Mouse (Mus musculus): ENCODE data around the gene Ankrd34b. TPM values are rescaled to one million over a fixed set of nuclear protein-coding genes. Genes with fewer than 3 reads are reported as not detected.

Ankrd34b gene
- 2.5 and 4.6 TPM in 2 replicates for polyA plus RNA-seq (2014; fragmentation: Nextera tagmentation; extraction: Ambion mirVana)

DNA sequence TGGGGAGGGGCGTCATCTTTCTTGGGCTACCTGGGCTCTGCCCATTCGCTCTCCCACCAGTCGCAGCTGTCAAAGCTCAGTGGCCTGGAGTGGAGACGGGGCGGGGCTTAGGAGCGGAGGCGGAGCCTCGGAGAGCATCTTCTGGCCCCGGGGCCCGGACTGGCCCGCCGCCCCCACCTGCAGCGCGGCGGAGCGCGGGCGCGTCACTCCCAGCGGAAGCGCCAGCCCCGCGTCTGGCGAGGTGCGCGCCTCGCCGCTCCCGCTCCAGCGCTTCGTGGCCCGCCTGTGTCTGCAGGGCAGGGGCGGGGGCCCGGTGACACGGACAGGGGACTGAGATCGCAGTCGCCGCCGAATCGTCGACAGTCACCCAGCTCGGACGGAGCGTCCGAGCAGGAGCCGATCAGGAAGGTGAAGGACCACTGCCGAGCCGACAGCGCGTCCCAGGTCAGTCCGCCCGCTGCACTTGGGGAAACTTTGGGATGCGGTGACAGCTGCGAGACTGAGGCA lies at the start of gene Ankrd34b:
Gene Ankrd34b (plus strand): TSS at position 139 of the 507 bp plus-strand sequence.
- peaks cover 18% of the 10 kb centered on the region for H3K27me3 ChIP-seq (ENCODE audit: control insufficient read depth, insufficient read depth, low read length)
- no peaks in the 10 kb centered on the region for H3K4me1 ChIP-seq (ENCODE audit: control insufficient read depth, insufficient read depth, low read length)
- H3K9me3 ChIP-seq (ENCODE audit: control insufficient read depth, low read length): no peaks in the 10 kb centered on the region
- peak; percentile 91 for ATAC-seq (ENCODE audit: low read depth)
- no peak within 1 kb of the TSS for H3K27ac ChIP-seq (ENCODE audit: low read depth, low read length)
- no peaks in the 10 kb centered on the region for H3K36me3 ChIP-seq (ENCODE audit: control insufficient read depth, insufficient read depth, low read length)
- peak within 1 kb of the TSS; percentile 74 for H3K4me3 ChIP-seq (ENCODE audit: low read depth, low read length)
- WGBS: under 1% methylated on average over 50 of the region's 54 CpGs
- peak within 1 kb of the TSS; percentile 62 for H3K9ac ChIP-seq (replicated peaks; ENCODE audit: low read depth, low read length)
- H3K4me2 ChIP-seq (ENCODE audit: low read depth, low read length): peak within 1 kb of the TSS; percentile 94

DNA sequence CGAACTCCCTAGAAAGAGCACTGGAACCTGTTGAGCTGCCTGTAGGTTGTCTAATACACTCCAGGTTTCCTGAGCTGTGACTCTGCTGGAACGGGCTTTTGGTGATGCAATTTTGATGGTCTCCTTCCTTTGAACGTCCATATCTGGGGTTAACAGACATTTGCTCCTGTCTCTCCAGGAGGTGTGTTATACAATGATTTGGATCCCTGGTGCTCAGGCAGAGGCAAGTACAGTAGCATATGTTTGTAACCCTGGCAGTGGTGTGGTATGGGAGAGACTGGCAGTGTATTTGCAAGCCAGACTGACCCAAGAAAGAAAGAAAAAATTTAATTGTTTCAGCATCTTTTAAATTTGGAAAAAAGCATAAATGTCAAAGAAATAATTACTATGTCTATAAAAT lies 38.3 kb upstream of the Ankrd34b start:
- no peaks in the 10 kb centered on the region for H3K4me1 ChIP-seq (ENCODE audit: control insufficient read depth, insufficient read depth, low read length)
- no peak for ATAC-seq (ENCODE audit: low read depth)
- no peaks in the 10 kb centered on the region for H3K9me3 ChIP-seq (ENCODE audit: control insufficient read depth, low read length)
- H3K36me3 ChIP-seq (ENCODE audit: control insufficient read depth, insufficient read depth, low read length): no peaks in the 10 kb centered on the region
- no peak overlapping the region for H3K4me3 ChIP-seq (ENCODE audit: low read depth, low read length)
- 87% methylated on average over 3 of the region's 3 CpGs for WGBS
- H3K27me3 ChIP-seq (ENCODE audit: control insufficient read depth, insufficient read depth, low read length): no peaks in the 10 kb centered on the region
- no peak overlapping the region for H3K4me2 ChIP-seq (ENCODE audit: low read depth, low read length)
- H3K27ac ChIP-seq (ENCODE audit: low read depth, low read length): no peak overlapping the region
- no peak overlapping the region for H3K9ac ChIP-seq (replicated peaks; ENCODE audit: low read depth, low read length)

DNA sequence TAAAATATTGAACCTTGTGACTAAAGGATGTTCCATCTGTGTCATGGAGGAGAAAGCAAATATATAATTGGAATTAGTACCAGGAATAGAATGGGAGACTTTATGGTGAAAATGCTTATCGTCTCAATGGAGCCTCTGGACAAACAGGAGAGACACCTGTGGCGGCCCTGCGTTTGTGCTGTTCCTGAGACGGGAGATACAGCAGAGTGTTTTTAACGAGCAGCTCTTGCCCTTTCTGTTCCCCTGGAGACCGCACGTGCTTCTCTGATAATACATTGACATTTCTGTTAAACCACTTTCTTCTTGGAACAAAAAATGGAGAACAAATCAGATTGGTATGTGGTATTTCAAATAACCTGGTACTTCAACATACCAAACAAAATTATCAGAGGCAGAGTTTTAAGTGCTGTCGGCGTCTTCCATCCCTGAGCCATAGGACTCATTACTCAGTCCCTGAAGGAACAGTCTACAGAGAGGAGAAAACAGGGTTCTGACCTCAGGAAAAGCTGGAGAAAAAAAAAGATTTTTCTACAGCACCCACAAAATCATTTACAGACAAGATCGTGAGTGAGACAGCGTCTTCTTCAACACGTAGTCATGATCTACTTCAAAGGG lies 32.5 kb upstream of the Ankrd34b start:
- Histone ChIP-seq H3K27me3 (ENCODE audit: control insufficient read depth, insufficient read depth, low read length) (no peaks in the 10 kb centered on the region), H3K4me2 (ENCODE audit: low read depth, low read length) (no peak overlapping the region), H3K36me3 (ENCODE audit: control insufficient read depth, insufficient read depth, low read length) (no peaks in the 10 kb centered on the region), H3K9ac (replicated peaks; ENCODE audit: low read depth, low read length) (no peak overlapping the region), H3K4me3 (ENCODE audit: low read depth, low read length) (no peak overlapping the region), H3K27ac (ENCODE audit: low read depth, low read length) (no peak overlapping the region), H3K9me3 (ENCODE audit: control insufficient read depth, low read length) (no peaks in the 10 kb centered on the region), H3K4me1 (ENCODE audit: control insufficient read depth, insufficient read depth, low read length) (no peaks in the 10 kb centered on the region)
- 89% methylated on average over 12 of the region's 12 CpGs for WGBS
- no peak for ATAC-seq (ENCODE audit: low read depth)

DNA sequence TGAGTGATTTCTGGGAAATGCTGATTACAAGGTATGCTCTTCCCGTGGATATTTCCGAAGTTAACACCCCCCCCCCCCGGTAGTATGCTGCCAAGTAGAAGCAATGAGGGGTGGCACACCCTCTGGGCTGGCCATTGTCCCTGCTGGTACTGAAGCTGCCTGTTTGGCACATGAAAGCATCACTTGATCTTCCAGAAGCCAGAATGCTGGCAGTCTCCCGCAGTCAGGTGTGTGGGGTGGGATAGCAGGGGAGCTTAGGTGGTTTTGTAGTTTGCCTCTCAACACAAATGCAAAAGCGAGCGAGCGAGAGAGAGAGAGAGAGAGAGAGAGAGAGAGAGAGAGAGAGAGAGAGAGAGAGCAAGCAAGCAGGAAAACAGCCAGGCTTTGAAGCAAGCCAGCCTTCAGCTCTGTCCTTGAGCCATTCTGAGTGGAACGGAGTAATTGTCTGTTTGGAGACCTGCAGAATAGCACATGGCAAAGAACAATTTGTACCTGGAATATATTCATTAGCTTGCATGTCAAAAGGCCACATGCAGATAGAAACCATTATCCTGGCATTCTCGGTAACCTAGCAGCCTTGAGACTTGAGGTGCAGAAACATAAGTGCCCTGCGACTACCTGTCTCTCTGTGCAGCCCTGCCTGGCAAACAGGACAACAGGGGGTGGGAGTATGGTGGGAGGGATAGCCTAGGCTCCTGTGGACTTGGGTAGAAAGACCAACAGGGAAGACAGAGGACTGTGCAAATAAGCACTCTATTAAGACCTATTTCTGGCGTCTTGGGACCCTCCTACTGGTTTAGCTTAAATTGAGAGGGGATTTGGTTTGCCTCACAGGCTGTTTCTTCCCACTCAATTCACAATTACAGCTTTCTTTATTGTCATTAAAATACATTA lies 27.0 kb upstream of the Ankrd34b start:
- 70% methylated on average over 11 of the region's 11 CpGs for WGBS
- Histone ChIP-seq H3K9ac (replicated peaks; ENCODE audit: low read depth, low read length) (no peak overlapping the region), H3K9me3 (ENCODE audit: control insufficient read depth, low read length) (no peaks in the 10 kb centered on the region), H3K4me3 (ENCODE audit: low read depth, low read length) (no peak overlapping the region), H3K27ac (ENCODE audit: low read depth, low read length) (no peak overlapping the region), H3K4me2 (ENCODE audit: low read depth, low read length) (no peak overlapping the region), H3K36me3 (ENCODE audit: control insufficient read depth, insufficient read depth, low read length) (no peaks in the 10 kb centered on the region), H3K27me3 (ENCODE audit: control insufficient read depth, insufficient read depth, low read length) (no peaks in the 10 kb centered on the region), H3K4me1 (ENCODE audit: control insufficient read depth, insufficient read depth, low read length) (no peaks in the 10 kb centered on the region)
- ATAC-seq (ENCODE audit: low read depth): peak; percentile 49; the same call in 1 of the 2 replicates

DNA sequence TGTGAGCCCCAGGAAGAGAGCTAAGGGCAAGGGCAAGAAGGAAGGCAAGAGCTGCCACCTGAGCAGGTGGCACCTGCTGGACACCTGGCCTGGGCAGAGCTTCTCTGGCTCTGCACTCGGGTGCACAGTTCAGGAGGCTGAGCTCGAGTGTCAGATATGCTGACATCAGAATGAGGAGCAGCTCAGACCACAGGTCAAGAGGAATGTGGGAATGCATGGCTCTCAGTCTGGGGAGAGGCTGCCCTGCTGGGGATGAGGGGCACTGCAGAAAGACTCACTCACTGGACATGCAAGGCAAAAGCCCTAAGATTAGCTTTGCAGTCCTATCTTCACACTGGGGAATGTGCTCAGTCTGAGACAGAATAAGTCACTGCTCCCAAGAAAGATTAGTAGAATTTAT lies 23.6 kb upstream of the Ankrd34b start:
- Histone ChIP-seq H3K27ac (ENCODE audit: low read depth, low read length) (no peak overlapping the region), H3K9ac (replicated peaks; ENCODE audit: low read depth, low read length) (no peak overlapping the region), H3K9me3 (ENCODE audit: control insufficient read depth, low read length) (no peaks in the 10 kb centered on the region), H3K4me2 (ENCODE audit: low read depth, low read length) (no peak overlapping the region), H3K4me3 (ENCODE audit: low read depth, low read length) (no peak overlapping the region), H3K4me1 (ENCODE audit: control insufficient read depth, insufficient read depth, low read length) (no peaks in the 10 kb centered on the region), H3K36me3 (ENCODE audit: control insufficient read depth, insufficient read depth, low read length) (no peaks in the 10 kb centered on the region), H3K27me3 (ENCODE audit: control insufficient read depth, insufficient read depth, low read length) (no peaks in the 10 kb centered on the region)
- no peak for ATAC-seq (ENCODE audit: low read depth)
- 76% methylated on average over 2 of the region's 2 CpGs for WGBS

DNA sequence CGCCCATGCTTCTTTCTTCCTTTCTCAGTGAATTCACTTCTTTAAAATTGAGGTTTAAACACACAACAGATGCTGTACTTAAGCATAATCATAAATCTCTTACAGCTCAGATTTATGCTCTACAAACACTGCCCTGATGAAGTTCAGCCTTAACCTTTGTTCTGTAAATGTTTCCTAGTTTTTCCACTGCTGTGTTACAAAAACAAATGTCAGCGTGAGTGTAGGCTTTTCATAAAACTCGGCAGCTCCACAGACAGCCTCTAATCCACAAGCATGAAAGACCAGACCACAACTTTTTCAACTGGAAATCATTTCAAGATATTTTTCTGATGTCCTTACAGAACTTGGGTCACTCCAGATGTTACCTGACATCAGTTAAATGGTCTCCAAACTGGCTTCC lies 22.2 kb upstream of the Ankrd34b start:
- H3K4me2 ChIP-seq (ENCODE audit: low read depth, low read length): no peak overlapping the region
- no peaks in the 10 kb centered on the region for H3K9me3 ChIP-seq (ENCODE audit: control insufficient read depth, low read length)
- H3K4me1 ChIP-seq (ENCODE audit: control insufficient read depth, insufficient read depth, low read length): no peaks in the 10 kb centered on the region
- H3K4me3 ChIP-seq (ENCODE audit: low read depth, low read length): no peak overlapping the region
- H3K36me3 ChIP-seq (ENCODE audit: control insufficient read depth, insufficient read depth, low read length): no peaks in the 10 kb centered on the region
- no peaks in the 10 kb centered on the region for H3K27me3 ChIP-seq (ENCODE audit: control insufficient read depth, insufficient read depth, low read length)
- no peak for ATAC-seq (ENCODE audit: low read depth)
- no peak overlapping the region for H3K27ac ChIP-seq (ENCODE audit: low read depth, low read length)
- 83% methylated on average over 3 of the region's 3 CpGs for whole genome bisulfite sequencing
- H3K9ac ChIP-seq (replicated peaks; ENCODE audit: low read depth, low read length): no peak overlapping the region

DNA sequence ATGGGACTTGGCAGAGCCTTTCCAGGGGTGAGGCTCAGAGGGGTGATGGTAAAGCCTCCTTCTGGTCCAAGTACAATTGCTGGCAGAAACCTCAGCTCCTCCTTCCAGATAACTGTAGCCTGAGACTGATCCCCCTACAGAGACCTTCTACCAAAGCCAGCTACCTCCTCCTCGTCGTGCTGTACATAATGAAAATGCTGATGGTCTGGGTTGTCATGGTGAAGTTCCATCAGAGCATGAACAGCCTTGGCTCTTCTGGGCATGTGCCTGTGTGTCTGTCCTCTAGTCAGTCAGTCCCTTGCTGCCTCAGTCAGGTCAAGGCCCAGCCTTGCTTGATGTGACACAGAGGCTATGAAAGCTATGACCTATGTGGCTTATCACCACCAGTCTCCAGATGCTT lies 15.2 kb upstream of the Ankrd34b start:
- Histone ChIP-seq H3K36me3 (ENCODE audit: control insufficient read depth, insufficient read depth, low read length) (no peaks in the 10 kb centered on the region), H3K4me2 (ENCODE audit: low read depth, low read length) (no peak overlapping the region), H3K9ac (replicated peaks; ENCODE audit: low read depth, low read length) (no peak overlapping the region), H3K27ac (ENCODE audit: low read depth, low read length) (no peak overlapping the region), H3K4me3 (ENCODE audit: low read depth, low read length) (no peak overlapping the region), H3K4me1 (ENCODE audit: control insufficient read depth, insufficient read depth, low read length) (no peaks in the 10 kb centered on the region), H3K9me3 (ENCODE audit: control insufficient read depth, low read length) (no peaks in the 10 kb centered on the region), H3K27me3 (ENCODE audit: control insufficient read depth, insufficient read depth, low read length) (no peaks in the 10 kb centered on the region)
- no peak for ATAC-seq (ENCODE audit: low read depth)
- 78% methylated on average over 2 of the region's 2 CpGs for WGBS

DNA sequence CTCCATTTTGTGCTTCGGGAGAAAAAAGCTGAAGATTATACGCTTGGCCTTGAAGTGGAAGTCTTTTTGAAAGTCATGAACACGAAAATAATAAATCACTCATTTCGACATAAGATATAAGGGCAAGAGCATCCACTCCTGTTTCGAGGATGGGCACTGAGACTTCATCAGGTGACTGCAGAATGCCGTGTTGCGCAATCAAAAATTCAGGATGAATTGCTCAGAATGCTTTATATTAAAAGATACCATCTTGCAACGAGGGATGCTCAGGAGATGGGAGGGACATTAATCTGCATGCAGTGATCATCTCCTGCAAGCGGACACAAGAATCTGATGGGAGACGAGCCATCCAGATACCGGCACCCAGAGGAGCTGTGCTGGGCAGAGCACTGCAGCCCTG lies 6.1 kb upstream of the Ankrd34b start:
- H3K4me3 ChIP-seq (ENCODE audit: low read depth, low read length): no peak overlapping the region
- H3K27ac ChIP-seq (ENCODE audit: low read depth, low read length): no peak overlapping the region
- ATAC-seq (ENCODE audit: low read depth): no peak

DNA sequence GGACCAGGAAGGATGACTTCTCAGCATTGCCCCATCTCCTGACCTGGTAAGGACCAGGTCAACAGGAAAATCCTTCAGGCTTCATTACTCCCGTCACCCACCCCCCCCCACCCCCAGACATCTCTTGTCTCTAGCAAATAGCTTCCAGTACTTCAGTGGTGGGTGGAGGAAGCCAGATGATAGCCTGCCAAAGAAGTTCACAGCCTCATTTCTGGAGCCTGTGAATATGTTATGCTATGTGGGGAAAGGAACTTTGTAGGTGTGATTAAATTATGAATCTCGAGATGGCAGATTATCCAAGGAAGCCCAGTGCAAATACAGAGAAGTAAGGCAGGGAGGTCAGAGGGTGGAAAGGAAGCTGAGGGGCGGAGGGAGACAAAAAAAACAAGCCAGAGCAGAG lies 2.0 kb upstream of the Ankrd34b start:
- WGBS: 58% methylated on average over 3 of the region's 3 CpGs
- H3K4me1 ChIP-seq (ENCODE audit: control insufficient read depth, insufficient read depth, low read length): no peaks in the 10 kb centered on the region
- no peaks in the 10 kb centered on the region for H3K9me3 ChIP-seq (ENCODE audit: control insufficient read depth, low read length)
- no peak for ATAC-seq (ENCODE audit: low read depth)
- peaks cover 18% of the 10 kb centered on the region for H3K27me3 ChIP-seq (ENCODE audit: control insufficient read depth, insufficient read depth, low read length)
- H3K27ac ChIP-seq (ENCODE audit: low read depth, low read length): no peak overlapping the region
- no peak overlapping the region for H3K4me2 ChIP-seq (ENCODE audit: low read depth, low read length)
- H3K36me3 ChIP-seq (ENCODE audit: control insufficient read depth, insufficient read depth, low read length): no peaks in the 10 kb centered on the region
- H3K4me3 ChIP-seq (ENCODE audit: low read depth, low read length): no peak overlapping the region
- H3K9ac ChIP-seq (replicated peaks; ENCODE audit: low read depth, low read length): no peak overlapping the region

More for the DNA sequence above, 6.1 kb upstream of the Ankrd34b start:
- H3K27me3 ChIP-seq (ENCODE audit: control insufficient read depth, insufficient read depth, low read length): peaks cover 3% of the 10 kb centered on the region; the same call in 1 of the 2 replicates
- no peak overlapping the region for H3K4me2 ChIP-seq (ENCODE audit: low read depth, low read length)
- H3K36me3 ChIP-seq (ENCODE audit: control insufficient read depth, insufficient read depth, low read length): no peaks in the 10 kb centered on the region
- no peak overlapping the region for H3K9ac ChIP-seq (replicated peaks; ENCODE audit: low read depth, low read length)
- WGBS: 86% methylated on average over 11 of the region's 11 CpGs
- H3K9me3 ChIP-seq (ENCODE audit: control insufficient read depth, low read length): no peaks in the 10 kb centered on the region
- H3K4me1 ChIP-seq (ENCODE audit: control insufficient read depth, insufficient read depth, low read length): no peaks in the 10 kb centered on the region

Data from neural tube, embryonic 14.5 days (tissue).